Mouse (Mus musculus) kidney, adult 2 months (tissue): ENCODE measurements around the gene Tmbim7. TPM values are rescaled to one million over a fixed set of nuclear protein-coding genes. Genes with fewer than 3 reads are reported as not detected.
A peak's percentile ranks its signal among the peaks of the same experiment; 100 is the strongest.

Experiments used
- DNase-seq: peaks from one replicate; pipeline ENCODE4 v3.0.0; 2021
- H3K27ac ChIP-seq: fragments of 200-500 bp; 2 replicates; pipeline ENCODE4 v1.5.1; 2012; ENCODE audit warnings: low read depth, low read length, control low read depth, inconsistent platforms; ENCODE audit not compliant: insufficient read depth
- H3K27me3 ChIP-seq: fragments of 200-500 bp; replicated peaks from 2 replicates; pipeline ENCODE4 v1.6.1; 2012; ENCODE audit warnings: mild to moderate bottlenecking, moderate library complexity, low read length, inconsistent platforms; ENCODE audit not compliant: control insufficient read depth, insufficient read depth
- H3K36me3 ChIP-seq: fragments of 200-500 bp; 2 replicates; pipeline ENCODE4 v1.6.1; 2012; ENCODE audit warnings: mild to moderate bottlenecking, moderate library complexity, low read length, inconsistent platforms; ENCODE audit not compliant: control insufficient read depth, insufficient read depth
- H3K4me1 ChIP-seq: fragments of 200-500 bp; 2 replicates; pipeline ENCODE4 v1.6.1; 2011; ENCODE audit warnings: low read length; ENCODE audit not compliant: control insufficient read depth, insufficient read depth
- H3K4me3 ChIP-seq: fragments of 200-500 bp; 2 replicates; pipeline ENCODE4 v1.5.1; 2011; ENCODE audit warnings: mild to moderate bottlenecking, low read depth, low read length, control low read depth; ENCODE audit not compliant: insufficient read depth
- CTCF ChIP-seq: fragments of 200-500 bp; conservative IDR thresholded peaks from 2 replicates; pipeline ENCODE4 v1.5.1; 2011; ENCODE audit warnings: low read depth, mild to moderate bottlenecking, control low read depth, low read length, moderate library complexity, mixed read lengths; ENCODE audit not compliant: insufficient read depth, insufficient read length
- POLR2A ChIP-seq: fragments of 200-500 bp; IDR thresholded peaks from one replicate; pipeline ENCODE4 v1.6.1; 2011; ENCODE audit warnings: low read depth, low read length, control low read depth
- WGBS: fragments of 180-500 bp; shearing (Covaris S2); methylation state at CpG from one replicate; pipeline ENCODE4 v1.1.7; 2018; 5-methylcytosine and 5-hydroxymethylcytosine counted together
- polyA plus RNA-seq: library from polyadenylated mRNA; depleted of rRNA; stranded (reverse); fragments of >200 nt; gene quantifications from 2 replicates; pipeline ENCODE4 v1.2.3, GENCODE M21; 2012

Gene Tmbim7
- polyA plus RNA-seq, 1 experiment: not detected

DNA sequence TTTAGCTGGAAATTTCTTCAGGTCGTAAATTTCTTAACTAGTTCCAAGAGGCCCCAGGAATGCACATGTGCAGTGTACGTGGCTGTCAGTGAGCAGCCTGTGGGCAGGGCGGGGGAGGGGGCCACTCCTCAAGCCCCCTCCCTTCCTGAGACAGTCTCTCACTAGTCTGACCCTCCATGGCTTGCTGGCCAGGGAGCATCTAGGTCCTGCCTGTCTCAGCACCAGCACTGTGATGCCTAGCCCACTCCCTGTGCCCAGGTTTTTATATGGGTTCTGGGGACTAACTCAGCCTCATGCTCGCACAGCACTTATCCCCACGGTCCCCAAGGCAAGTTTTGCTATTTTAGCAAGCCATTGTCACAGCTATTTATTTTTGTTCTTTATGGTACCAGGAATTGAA lies 18.7 kb upstream of the Tmbim7 start:
- no peak overlapping the region for H3K4me3 ChIP-seq
- H3K4me1 ChIP-seq: no peaks in the 10 kb centered on the region
- peaks cover 2% of the 10 kb centered on the region; the same call in 1 of the 2 replicates for H3K36me3 ChIP-seq
- 89% methylated on average over 5 of the region's 5 CpGs for WGBS
- H3K27ac ChIP-seq: no peak overlapping the region
- TF ChIP-seq CTCF: no peak
- no peaks in the 10 kb centered on the region for H3K27me3 ChIP-seq
- no peak for DNase-seq

DNA sequence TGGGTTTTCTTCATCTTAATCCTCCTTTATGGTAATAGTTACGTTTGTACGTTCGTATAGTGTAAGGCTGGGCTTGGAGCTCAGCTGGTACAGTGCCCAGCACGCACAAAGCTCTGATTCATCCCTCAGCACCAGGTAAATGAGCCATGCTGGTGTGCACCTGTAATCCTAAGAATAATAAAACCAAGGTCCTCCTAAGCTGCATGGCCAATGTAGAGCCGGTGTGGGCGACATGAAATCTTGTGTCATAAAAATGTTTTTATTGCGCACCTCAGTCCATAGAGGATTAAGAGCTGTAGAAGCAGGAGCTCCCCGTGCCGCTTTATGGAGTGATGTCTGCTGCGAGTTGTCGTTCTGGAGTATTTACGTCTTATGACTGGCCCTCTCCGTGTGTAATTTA lies 17.7 kb upstream of the Tmbim7 start:
- H3K4me3 ChIP-seq: no peak overlapping the region
- no peaks in the 10 kb centered on the region for H3K27me3 ChIP-seq
- H3K4me1 ChIP-seq: no peaks in the 10 kb centered on the region
- no peak for DNase-seq
- TF ChIP-seq POLR2A: no peak
- TF ChIP-seq CTCF: no peak
- H3K36me3 ChIP-seq: peaks cover 2% of the 10 kb centered on the region; the same call in 1 of the 2 replicates
- no peak overlapping the region for H3K27ac ChIP-seq
- 93% methylated on average over 13 of the region's 13 CpGs for WGBS

DNA sequence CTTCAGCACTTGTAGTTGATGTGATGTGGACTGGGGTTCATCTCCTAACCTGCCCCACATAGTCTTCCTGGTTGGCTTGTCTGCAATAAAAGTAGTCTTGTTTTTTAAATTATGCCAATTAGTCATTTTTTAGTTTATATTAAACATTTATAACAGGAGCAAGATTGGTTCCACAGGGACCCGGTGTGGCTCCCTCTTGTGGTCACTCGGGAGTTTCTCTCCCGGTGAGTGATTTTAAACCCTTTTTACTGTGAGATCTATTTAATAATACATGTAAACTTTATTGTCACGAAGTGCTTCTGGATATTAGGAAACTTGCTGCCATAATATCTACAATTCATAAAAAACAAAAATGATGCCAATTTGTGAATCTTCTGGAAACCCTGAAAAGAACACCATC lies 17.0 kb upstream of the Tmbim7 start:
- 78% methylated on average over 4 of the region's 4 CpGs for WGBS
- Histone ChIP-seq H3K27me3 (no peaks in the 10 kb centered on the region), H3K4me3 (no peak overlapping the region), H3K27ac (no peak overlapping the region), H3K36me3 (peaks cover 2% of the 10 kb centered on the region; the same call in 1 of the 2 replicates), H3K4me1 (no peaks in the 10 kb centered on the region)
- TF ChIP-seq CTCF: peak; percentile 31; the same call in 1 of the 2 replicates
- no peak for TF ChIP-seq POLR2A
- no peak for DNase-seq

DNA sequence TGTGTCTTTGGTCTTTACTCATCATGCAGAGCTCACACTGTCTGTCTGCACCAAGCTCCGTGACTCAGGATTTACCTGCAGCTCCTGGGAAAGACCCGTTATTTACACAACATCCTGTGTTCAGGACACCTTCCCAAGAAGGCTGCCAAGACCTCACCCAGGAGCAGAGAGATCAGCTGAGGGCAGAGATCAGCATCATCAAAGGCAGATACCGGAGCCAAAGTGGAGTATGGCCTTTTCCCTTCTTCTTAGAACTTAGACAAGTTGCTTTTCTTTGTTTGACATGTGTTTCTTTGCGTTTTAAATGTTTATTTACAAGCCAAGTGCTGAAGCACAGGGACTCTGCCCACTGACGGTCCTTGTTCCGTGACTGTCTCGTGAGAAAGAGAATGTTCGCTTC lies 15.7 kb upstream of the Tmbim7 start:
- no peaks in the 10 kb centered on the region for H3K27me3 ChIP-seq
- H3K36me3 ChIP-seq: peaks cover 2% of the 10 kb centered on the region; the same call in 1 of the 2 replicates
- TF ChIP-seq POLR2A (no peak), CTCF (no peak)
- no peak overlapping the region for H3K4me3 ChIP-seq
- WGBS: 81% methylated on average over 8 of the region's 8 CpGs
- DNase-seq: no peak
- H3K27ac ChIP-seq: no peak overlapping the region
- no peaks in the 10 kb centered on the region for H3K4me1 ChIP-seq

DNA sequence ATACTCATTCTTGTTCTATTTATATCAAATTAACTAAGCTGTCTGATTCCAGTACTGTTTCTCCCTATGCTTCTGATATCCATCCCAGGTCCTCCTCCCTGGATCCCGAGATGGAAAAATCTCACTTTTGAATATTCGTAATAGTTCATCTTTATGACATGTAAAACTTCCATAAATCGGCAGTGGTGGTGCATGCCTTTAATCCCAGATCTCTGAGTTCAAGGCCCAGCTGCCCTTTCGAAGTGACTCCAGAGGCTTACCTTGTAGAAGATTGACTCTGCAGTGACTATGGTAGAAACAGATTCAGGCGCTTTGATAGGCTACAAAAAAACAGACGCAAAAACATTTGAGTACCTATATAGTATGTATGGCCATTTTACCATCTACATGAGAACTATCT lies 6.4 kb upstream of the Tmbim7 start:
- DNase-seq: no peak
- no peak for TF ChIP-seq CTCF
- TF ChIP-seq POLR2A: no peak

DNA sequence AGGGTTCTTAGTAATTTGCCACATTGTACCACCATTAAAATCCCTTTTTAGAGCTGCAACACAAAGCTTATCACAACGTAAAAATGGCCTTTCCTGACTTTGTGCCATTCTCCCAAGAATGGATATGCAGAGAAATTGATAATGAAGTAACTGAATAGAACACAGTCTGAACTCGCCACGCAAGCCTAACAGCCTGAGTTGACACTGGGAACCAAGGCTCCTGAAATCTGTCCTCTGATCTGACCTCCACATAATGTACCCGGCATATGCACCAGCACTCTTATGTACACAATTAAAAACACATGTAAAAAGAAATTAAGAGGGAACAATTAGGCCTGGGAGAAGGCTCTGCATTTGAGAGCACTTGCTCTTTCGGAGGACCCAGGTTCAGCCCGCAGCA lies 5.7 kb upstream of the Tmbim7 start:
- no peaks in the 10 kb centered on the region for H3K27me3 ChIP-seq
- peaks cover 10% of the 10 kb centered on the region for H3K36me3 ChIP-seq
- H3K27ac ChIP-seq: no peak overlapping the region
- peaks cover 5% of the 10 kb centered on the region; the same call in 1 of the 2 replicates for H3K4me1 ChIP-seq
- DNase-seq: no peak
- H3K4me3 ChIP-seq: no peak overlapping the region
- TF ChIP-seq CTCF (no peak), POLR2A (no peak)
- 57% methylated on average over 6 of the region's 6 CpGs for WGBS

More for the DNA sequence above, 6.4 kb upstream of the Tmbim7 start:
- no peak overlapping the region for H3K27ac ChIP-seq
- H3K27me3 ChIP-seq: no peaks in the 10 kb centered on the region
- H3K4me3 ChIP-seq: no peak overlapping the region
- WGBS: 88% methylated on average over 6 of the region's 6 CpGs
- H3K4me1 ChIP-seq: peaks cover 5% of the 10 kb centered on the region; the same call in 1 of the 2 replicates
- peaks cover 10% of the 10 kb centered on the region for H3K36me3 ChIP-seq

DNA sequence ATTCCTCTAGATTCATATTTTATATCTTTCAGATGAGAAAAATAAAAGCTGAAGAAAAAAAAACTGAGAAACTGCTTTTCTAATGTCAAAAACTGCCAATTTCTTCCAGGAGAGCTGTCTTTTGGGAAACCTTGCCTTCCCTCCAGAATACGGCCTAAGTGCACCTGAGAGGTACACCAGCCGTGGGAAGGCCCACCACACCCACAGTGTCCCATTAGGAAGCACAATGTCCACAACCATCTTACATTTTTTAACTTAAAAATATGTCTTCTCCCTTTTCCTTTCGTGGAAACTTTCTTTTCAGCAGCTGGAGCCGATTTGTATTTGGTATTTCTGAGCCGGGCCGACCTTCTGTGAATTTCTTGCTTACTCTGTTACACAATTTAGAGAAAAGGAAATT lies 4.4 kb upstream of the Tmbim7 start:
- peaks cover 6% of the 10 kb centered on the region for H3K36me3 ChIP-seq
- TF ChIP-seq POLR2A (no peak), CTCF (no peak)
- H3K4me3 ChIP-seq: peak overlapping the region; percentile 37
- WGBS: 15% methylated on average over 6 of the region's 6 CpGs
- peaks cover 5% of the 10 kb centered on the region; the same call in 1 of the 2 replicates for H3K4me1 ChIP-seq
- no peak overlapping the region for H3K27ac ChIP-seq
- no peaks in the 10 kb centered on the region for H3K27me3 ChIP-seq
- no peak for DNase-seq

DNA sequence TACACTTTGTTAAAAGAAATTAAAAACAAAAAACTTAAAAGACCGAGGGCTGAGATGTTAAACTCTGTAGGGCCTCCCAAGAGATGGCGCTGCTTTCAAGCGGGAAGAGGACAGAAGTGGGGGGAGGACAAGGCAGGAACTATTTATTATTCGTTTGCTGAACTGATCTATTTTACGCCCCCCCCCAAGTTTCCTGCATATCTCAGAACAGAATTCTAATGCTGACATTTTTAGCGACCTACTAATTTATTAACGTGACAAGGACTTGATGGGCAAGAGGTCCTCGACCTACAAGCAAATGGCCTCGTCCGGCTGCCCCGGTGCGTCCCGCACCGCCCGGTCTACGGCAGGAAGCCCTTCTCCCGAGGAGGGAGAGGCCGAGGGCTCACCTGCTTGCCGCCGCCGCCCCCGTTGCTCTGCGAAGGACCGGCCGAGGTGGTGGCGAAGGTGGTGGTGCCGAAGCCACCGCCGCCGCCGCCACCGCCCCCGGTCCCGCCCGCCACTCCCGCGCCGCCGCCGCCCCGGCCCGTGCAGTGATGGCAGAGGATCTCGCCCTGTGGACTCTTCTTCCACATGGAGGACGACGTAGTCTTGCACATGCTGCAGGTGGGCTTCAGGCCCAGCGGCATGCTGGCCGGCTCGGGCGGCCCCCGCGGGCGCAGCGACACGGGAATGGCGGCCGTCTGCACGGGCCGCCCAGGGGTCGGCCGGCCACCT lies 3.8 kb upstream of the Tmbim7 start:
- H3K36me3 ChIP-seq: peaks cover 6% of the 10 kb centered on the region
- under 1% methylated on average over 51 of the region's 60 CpGs for WGBS

More for the DNA sequence above, 3.8 kb upstream of the Tmbim7 start:
- Histone ChIP-seq H3K4me3 (peak overlapping the region; percentile 89), H3K27ac (peak overlapping the region; percentile 77), H3K4me1 (peaks cover 5% of the 10 kb centered on the region; the same call in 1 of the 2 replicates), H3K27me3 (no peaks in the 10 kb centered on the region)
- DNase-seq: peak; percentile 68
- TF ChIP-seq POLR2A: no peak
- TF ChIP-seq CTCF: peak; percentile 66
